In the genomic region with DNA sequence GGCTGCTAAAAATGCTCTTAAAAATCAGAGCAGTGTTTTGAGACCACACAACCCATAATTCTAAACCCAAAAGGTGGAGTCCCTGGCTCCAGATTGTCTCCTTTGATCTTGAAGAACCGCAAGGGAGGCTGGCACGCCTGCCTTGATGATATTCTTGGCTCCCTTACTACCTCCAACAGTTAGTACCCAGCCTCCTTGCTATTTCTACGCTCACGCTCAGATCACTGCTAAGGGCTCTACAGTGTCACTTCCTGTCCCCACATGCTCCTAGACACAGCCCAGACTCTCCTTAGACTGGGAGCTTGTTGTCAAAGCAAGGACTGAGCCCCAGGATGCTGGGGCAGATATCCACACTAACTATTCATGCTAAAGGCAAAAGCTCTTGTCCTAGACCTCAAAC, we compare ENCODE assay signal across 22 mouse cellular contexts. TPM values are rescaled to one million over a fixed set of nuclear protein-coding genes. Genes with fewer than 3 reads are reported as not detected.
DNase-seq lines count a peak whose midpoint lies in the region; ATAC-seq and TF ChIP-seq lines count a peak whose summit lies in the region.
"Had no signal": no experiment of that assay in that cellular context is flagged by ENCODE, and none has a peak within 500 bp of the region (broad histone marks: within the 10 kb centered on the region; RNA-seq: fewer than 3 reads in every experiment).

No protein-coding gene starts in this region.

- ATAC-seq in CD4-positive, CD25-positive, alpha-beta regulatory T cell, adult 4 months: peak; percentile 73
- peak; percentile 54 for ATAC-seq in activated CD4-positive, CD25-positive, alpha-beta regulatory T cell, adult 4 months
- ATAC-seq: forebrain, embryonic 15.5 days; hindbrain, postnatal 0 days; liver, embryonic 12.5 days had no signal

- no peaks in the 10 kb centered on the region for H3K27me3 ChIP-seq in heart, adult 2 months (ENCODE audit: control insufficient read depth, insufficient read depth, low read length)
- H3K27me3 ChIP-seq: forebrain, embryonic 15.5 days; liver, embryonic 12.5 days had no signal

- peak overlapping the region; percentile 51 for H3K27ac ChIP-seq in heart, adult 2 months
- peak overlapping the region; percentile 66 for H3K27ac ChIP-seq in olfactory bulb, adult 2 months (ENCODE audit: insufficient read depth, low read depth, low read length)
- H3K27ac ChIP-seq: forebrain, embryonic 15.5 days; hindbrain, postnatal 0 days; kidney, postnatal 0 days; liver, embryonic 12.5 days had no signal

- no peak for TF ChIP-seq POLR2A in heart, adult 2 months (IDR thresholded peaks at IDR 0.05; ENCODE audit: insufficient read depth, low read depth, low read length)
- no peak for TF ChIP-seq POLR2A in olfactory bulb, adult 2 months (IDR thresholded peaks at IDR 0.05; ENCODE audit: insufficient read depth, low read depth, low read length)

- no peak overlapping the region for H3K4me3 ChIP-seq in heart, adult 2 months
- no peak overlapping the region for H3K4me3 ChIP-seq in olfactory bulb, adult 2 months (ENCODE audit: insufficient read depth, low read depth, low read length)
- H3K4me3 ChIP-seq: forebrain, embryonic 15.5 days; liver, embryonic 12.5 days had no signal

- 0 out of 2 replicates have a peak, but pooled peaks cover 2% of the 10 kb centered on the region for H3K36me3 ChIP-seq in heart, adult 2 months (ENCODE audit: control insufficient read depth, insufficient read depth, low read length)
- H3K36me3 ChIP-seq: forebrain, embryonic 15.5 days had no signal

- DNase-seq in heart, adult 2 months: no peak
- DNase-seq in heart, adult 8-10 months (ENCODE audit: low spot score): no peak
- no peak for DNase-seq in thymus, postnatal 4 days
- DNase-seq in liver: no peak
- DNase-seq: adrenal gland, adult 2 months; cerebellum, adult 18-20 months; cerebellum, postnatal 36 days; embryo, embryonic 11 days; gastrocnemius, postnatal 36 days; kidney, adult 11 months; left cerebral cortex, postnatal 4 days; lung, adult 18-20 months; lung, postnatal 14 days; spleen, adult 18-20 months; thymus, postnatal 14 days had no signal

- intact Hi-C loops in heart, adult 2 months (cut with DNase I): no loop called here

- peaks cover 8% of the 10 kb centered on the region for H3K4me1 ChIP-seq in heart, adult 2 months (ENCODE audit: control insufficient read depth, insufficient read depth, low read length)
- peaks cover 44% of the 10 kb centered on the region for H3K4me1 ChIP-seq in olfactory bulb, adult 2 months (ENCODE audit: control insufficient read depth, insufficient read depth, low read length)

- no peak overlapping the region for H3K9ac ChIP-seq in heart, adult 2 months (ENCODE audit: low read depth, low read length)
- H3K9ac ChIP-seq: forebrain, embryonic 15.5 days; liver, embryonic 12.5 days had no signal

- TF ChIP-seq CTCF in heart, adult 2 months (IDR thresholded peaks at IDR 0.05): no peak
- no peak for TF ChIP-seq CTCF in olfactory bulb, adult 2 months (IDR thresholded peaks at IDR 0.05; ENCODE audit: insufficient read depth, low read depth, low read length)

- WGBS in heart, adult 2 months: 65% methylated on average over 4 of the region's 4 CpGs
- 22% methylated on average over 4 of the region's 4 CpGs for WGBS in olfactory bulb, adult 2 months

- no peaks in the 10 kb centered on the region for H3K79me2 ChIP-seq in heart, adult 2 months (replicated peaks; ENCODE audit: control insufficient read depth, insufficient read depth, low read length)

- TF ChIP-seq EP300 in heart, adult 2 months (IDR thresholded peaks at IDR 0.05; ENCODE audit: insufficient read depth, low read depth, low read length): no peak

RNA-seq across cellular contexts. Expression of a gene that starts 46.6 kb away (rescaled TPM):
- total RNA-seq in heart, adult 2 months (2021): 10 to 100 TPM; 14.6 to 16.9 TPM
- polyA plus RNA-seq in heart, adult 2 months (2012; rRNA removed): 16.5 and 16.8 TPM in 2 replicates
- 10 to 100 TPM; 13.2 to 16.2 (median 13.9) TPM for total RNA-seq in heart, adult 8-10 months (2022)
- 100 to 1,000 TPM in 1 of 2 experiments, 10 to 100 TPM in 1; 77.3 to 195 TPM for polyA plus RNA-seq in CD4-positive, CD25-positive, alpha-beta regulatory T cell, adult 4 months (2017; shearing (Covaris generic))
- 100 to 1,000 TPM in 1 of 2 experiments, 10 to 100 TPM in 1; 89.4 to 115 TPM for polyA plus RNA-seq in activated CD4-positive, CD25-positive, alpha-beta regulatory T cell, adult 4 months (2017; shearing (Covaris generic))
- not detected in 2 replicates for polyA plus RNA-seq in olfactory bulb, adult 2 months (2012; ENCODE audit: insufficient read depth, insufficient read length, low replicate concordance, missing spikeins)
